Mouse (Mus musculus) heart, adult 2 months (tissue): ENCODE measurements around the gene Trim30b. TPM values are rescaled to one million over a fixed set of nuclear protein-coding genes. Genes with fewer than 3 reads are reported as not detected.
A peak's percentile ranks its signal among the peaks of the same experiment; 100 is the strongest.
"Not testable (repeated sequence)": the region's sequence is repeated elsewhere in the genome, so short reads cannot be mapped to it uniquely, and the experiment has no call there.

Experiments used
- DNase-seq, 2 experiments: peaks; one replicate each; pipeline ENCODE4 v3.0.0; 2021
- H3K27ac ChIP-seq: fragments of 200-600 bp; 2 replicates; pipeline ENCODE4 v1.8.1; 2022
- H3K27me3 ChIP-seq: fragments of 200-500 bp; 2 replicates; pipeline ENCODE4 v1.6.1; 2012; ENCODE audit warnings: mild to moderate bottlenecking, low read length, inconsistent platforms, mixed read lengths; ENCODE audit not compliant: control insufficient read depth, insufficient read depth
- H3K36me3 ChIP-seq: fragments of 200-500 bp; 2 replicates; pipeline ENCODE4 v1.6.1; 2012; ENCODE audit warnings: low read length, inconsistent platforms; ENCODE audit not compliant: control insufficient read depth, insufficient read depth
- H3K4me1 ChIP-seq: fragments of 200-500 bp; 2 replicates; pipeline ENCODE4 v1.6.1; 2011; ENCODE audit warnings: low read length; ENCODE audit not compliant: control insufficient read depth, insufficient read depth
- H3K4me3 ChIP-seq: fragments of 200-600 bp; 2 replicates; pipeline ENCODE4 v1.8.1; 2022
- H3K79me2 ChIP-seq: fragments of 200-500 bp; replicated peaks from 2 replicates; pipeline ENCODE4 v1.6.1; 2012; ENCODE audit warnings: mild to moderate bottlenecking, inconsistent platforms, low read length, moderate library complexity, mixed read lengths; ENCODE audit not compliant: control insufficient read depth, insufficient read depth
- H3K9ac ChIP-seq: fragments of 200-500 bp; 2 replicates; pipeline ENCODE4 v1.6.1; 2012; ENCODE audit warnings: low read depth, mild to moderate bottlenecking, control low read depth, inconsistent platforms, low read length, mixed read lengths
- CTCF ChIP-seq: fragments of 200-600 bp; IDR thresholded peaks from 2 replicates; pipeline ENCODE4 v1.8.1; 2022; ENCODE audit warnings: antibody characterized with exemption, mild to moderate bottlenecking, moderate library complexity
- EP300 ChIP-seq: fragments of 200-500 bp; IDR thresholded peaks from 2 replicates; pipeline ENCODE4 v1.6.1; 2011; ENCODE audit warnings: low read depth, low read length, control low read depth; ENCODE audit not compliant: insufficient read depth
- POLR2A ChIP-seq: fragments of 200-500 bp; IDR thresholded peaks from 2 replicates; pipeline ENCODE4 v1.6.1; 2011; ENCODE audit warnings: mild to moderate bottlenecking, low read depth, low read length, control low read depth; ENCODE audit not compliant: insufficient read depth
- WGBS: fragments of 180-500 bp; shearing (Covaris S2); methylation state at CpG from one replicate; pipeline ENCODE4 v1.1.7; 2018; 5-methylcytosine and 5-hydroxymethylcytosine counted together
- intact Hi-C: fragments of 180-260 bp; cut with DNase I; formaldehyde crosslinking; loops from one replicate; pipeline ENCODE4 v1.15.1; 2025
- polyA plus RNA-seq: library from polyadenylated mRNA; depleted of rRNA; stranded (reverse); fragments of >200 nt; gene quantifications from 2 replicates; pipeline ENCODE4 v1.2.3, GENCODE M21; 2012
- total RNA-seq, 2 experiments: library from RNA; stranded (reverse); gene quantifications; 2 replicates each; pipeline ENCODE4 v1.2.3; 2021

The Trim30b gene
- total and polyA plus RNA-seq, 3 experiments: 0.14 to 0.23 (median 0.21) TPM

- WGBS: 59% methylated on average over 2 of the region's 2 CpGs
- no peaks in the 10 kb centered on the region; the same call in 1 of the 2 replicates for H3K4me1 ChIP-seq
- intact Hi-C loops: loop anchor here (5.0 kb wide), 1 partner anchor 111 kb away; the partner anchor contains the start of gene Trim34a
- no peaks in the 10 kb centered on the region for H3K27me3 ChIP-seq
- H3K4me3 ChIP-seq: peak overlapping the region; percentile 72
- H3K79me2 ChIP-seq: no peaks in the 10 kb centered on the region
- peak overlapping the region; percentile 28; the same call in 1 of the 2 replicates for H3K9ac ChIP-seq
- TF ChIP-seq POLR2A: no peak
- TF ChIP-seq EP300: no peak
- TF ChIP-seq CTCF: no peak
- H3K27ac ChIP-seq: peak overlapping the region; percentile 74
- no peak for DNase-seq
- H3K36me3 ChIP-seq: no peaks in the 10 kb centered on the region
Observed at GRCm38 (mm10) chr7:104353600-104353967, 16.1 kb downstream of the Trim30b start.

GRCm38 (mm10) chr7:104352717-104353599 lies 16.7 kb downstream of the Trim30b start, which contains the start of gene Trim12c:
Gene Trim12c, minus strand, starts transcription at chr7:104353362.
- no peak for TF ChIP-seq CTCF
- TF ChIP-seq EP300: 0 out of 2 replicates have a peak, but pooled peaks have one; percentile 24
- TF ChIP-seq POLR2A: peak; percentile 74; the same call in 1 of the 2 replicates
- intact Hi-C loops: loop anchor here (5.0 kb wide), 1 partner anchor 111 kb away; the partner anchor contains the start of gene Trim34a
- no peaks in the 10 kb centered on the region for H3K79me2 ChIP-seq
- H3K4me1 ChIP-seq: no peaks in the 10 kb centered on the region; the same call in 1 of the 2 replicates
- no peaks in the 10 kb centered on the region for H3K36me3 ChIP-seq
- peak; percentile 71 to 86 for DNase-seq
- peak within 1 kb of the TSS; percentile 72 for H3K4me3 ChIP-seq
- no peaks in the 10 kb centered on the region for H3K27me3 ChIP-seq
- WGBS: 1% methylated on average over 14 of the region's 14 CpGs
- peak within 1 kb of the TSS; percentile 71 for H3K9ac ChIP-seq
- H3K27ac ChIP-seq: peak within 1 kb of the TSS; percentile 74

- H3K4me3 ChIP-seq, DNase-seq, H3K9ac ChIP-seq, H3K4me1 ChIP-seq, H3K79me2 ChIP-seq, intact Hi-C loops, H3K27me3 ChIP-seq, H3K27ac ChIP-seq, H3K36me3 ChIP-seq: not testable (repeated sequence)
- WGBS: 93% methylated on average over 4 of the region's 4 CpGs
Observed at GRCm38 (mm10) chr7:104348043-104348442, 21.6 kb downstream of the Trim30b start.

- H3K9ac ChIP-seq, H3K27ac ChIP-seq, H3K27me3 ChIP-seq, H3K79me2 ChIP-seq, intact Hi-C loops, H3K4me1 ChIP-seq, DNase-seq, H3K4me3 ChIP-seq, H3K36me3 ChIP-seq: not testable (repeated sequence)
- 47% methylated on average over 3 of the region's 4 CpGs for WGBS
Observed at GRCm38 (mm10) chr7:104340744-104341143, 28.9 kb downstream of the Trim30b start.

- 81% methylated on average over 3 of the region's 3 CpGs for WGBS
- H3K9ac ChIP-seq, H3K27me3 ChIP-seq, H3K4me3 ChIP-seq, H3K79me2 ChIP-seq, DNase-seq, H3K4me1 ChIP-seq, H3K36me3 ChIP-seq, H3K27ac ChIP-seq, intact Hi-C loops: not testable (repeated sequence)
Observed at GRCm38 (mm10) chr7:104335547-104335946, 34.1 kb downstream of the Trim30b start.

- not testable (repeated sequence) for DNase-seq, H3K27me3 ChIP-seq, H3K9ac ChIP-seq, H3K27ac ChIP-seq, H3K79me2 ChIP-seq, H3K36me3 ChIP-seq, H3K4me1 ChIP-seq, H3K4me3 ChIP-seq
- intact Hi-C loops: loop anchor here (10.0 kb wide), 1 partner anchor 104 kb away; no protein-coding TSS in a partner anchor
- WGBS: 73% methylated on average over 2 of the region's 2 CpGs
Observed at GRCm38 (mm10) chr7:104329171-104329570, 40.5 kb downstream of the Trim30b start, which contains the start of gene Trim34b. Gene Trim34b, plus strand, starts transcription at chr7:104329471.
